Mouse (Mus musculus) cortical plate, adult 2 months (tissue): Measurements from ENCODE around the gene Kank1. TPM values are rescaled to one million over a fixed set of nuclear protein-coding genes. Genes with fewer than 3 reads are reported as not detected.

Experiments
- H3K27ac ChIP-seq: fragments of 200-500 bp; 2 replicates; pipeline ENCODE4 v1.5.1; 2012; ENCODE audit warnings: low read length, control low read depth, inconsistent platforms; ENCODE audit not compliant: insufficient read depth
- H3K4me1 ChIP-seq: fragments of 200-500 bp; 2 replicates; pipeline ENCODE4 v1.6.1; 2011; ENCODE audit warnings: low read length; ENCODE audit not compliant: control insufficient read depth, insufficient read depth
- H3K4me3 ChIP-seq: fragments of 200-500 bp; 2 replicates; pipeline ENCODE4 v1.5.1; 2011; ENCODE audit warnings: mild to moderate bottlenecking, low read length, control low read depth; ENCODE audit not compliant: insufficient read depth
- CTCF ChIP-seq: fragments of 200-500 bp; IDR thresholded peaks from 2 replicates; pipeline ENCODE4 v1.5.1; 2011; ENCODE audit warnings: mild to moderate bottlenecking, control low read depth, low read length; ENCODE audit not compliant: insufficient read depth; ENCODE audit errors: extremely low read depth
- POLR2A ChIP-seq: fragments of 200-500 bp; IDR thresholded peaks from 2 replicates; pipeline ENCODE4 v1.6.1; 2011; ENCODE audit warnings: mild to moderate bottlenecking, low read length, control low read depth; ENCODE audit not compliant: insufficient read depth; ENCODE audit errors: extremely low read depth
- polyA plus RNA-seq: library from polyadenylated mRNA; depleted of rRNA; stranded (reverse); fragments of >200 nt; gene quantifications from 2 replicates; pipeline ENCODE4 v1.2.3, GENCODE M21; 2012

Kank1 gene
- polyA plus RNA-seq, 1 experiment = 13.7 TPM

GRCm38 (mm10) chr19:25439807-25440206 lies 203.0 kb downstream of the Kank1 start:
- Histone ChIP-seq H3K27ac (no peak overlapping the region), H3K4me3 (no peak overlapping the region)
- no peak for TF ChIP-seq POLR2A
- no peak for TF ChIP-seq CTCF

GRCm38 (mm10) chr19:25440736-25441135 lies 204.0 kb downstream of the Kank1 start:
- TF ChIP-seq POLR2A (no peak), CTCF (no peak)
- H3K4me3 ChIP-seq = no peak overlapping the region
- no peaks in the 10 kb centered on the region for H3K4me1 ChIP-seq
- no peak overlapping the region for H3K27ac ChIP-seq

More at GRCm38 (mm10) chr19:25439807-25440206, 203.0 kb downstream of the Kank1 start:
- no peaks in the 10 kb centered on the region for H3K4me1 ChIP-seq

GRCm38 (mm10) chr19:25445054-25445453 lies 208.3 kb downstream of the Kank1 start:
- H3K27ac ChIP-seq = no peak overlapping the region
- no peaks in the 10 kb centered on the region for H3K4me1 ChIP-seq
- TF ChIP-seq CTCF (peak; percentile 89), POLR2A (no peak)
- H3K4me3 ChIP-seq = no peak overlapping the region

GRCm38 (mm10) chr19:25445842-25446241 lies 209.1 kb downstream of the Kank1 start:
- TF ChIP-seq POLR2A (no peak), CTCF (no peak)
- H3K27ac ChIP-seq = no peak overlapping the region

GRCm38 (mm10) chr19:25446683-25447082 lies 209.9 kb downstream of the Kank1 start:
- H3K4me1 ChIP-seq = no peaks in the 10 kb centered on the region
- no peak overlapping the region for H3K4me3 ChIP-seq
- no peak overlapping the region for H3K27ac ChIP-seq
- TF ChIP-seq POLR2A (no peak), CTCF (no peak)

More at GRCm38 (mm10) chr19:25445842-25446241, 209.1 kb downstream of the Kank1 start:
- H3K4me3 ChIP-seq = no peak overlapping the region
- no peaks in the 10 kb centered on the region for H3K4me1 ChIP-seq

- no peak for TF ChIP-seq CTCF
- TF ChIP-seq POLR2A = no peak
- H3K4me1 ChIP-seq = no peaks in the 10 kb centered on the region
These were observed 210.6 kb downstream of the Kank1 start for GRCm38 (mm10) chr19:25447373-25447772.

GRCm38 (mm10) chr19:25450869-25451629 lies 214.3 kb downstream of the Kank1 start:
- no peak overlapping the region for H3K27ac ChIP-seq
- no peak for TF ChIP-seq POLR2A
- peak; percentile 68 for TF ChIP-seq CTCF
- H3K4me1 ChIP-seq = no peaks in the 10 kb centered on the region
- H3K4me3 ChIP-seq = no peak overlapping the region

More at GRCm38 (mm10) chr19:25447373-25447772, 210.6 kb downstream of the Kank1 start:
- no peak overlapping the region for H3K4me3 ChIP-seq
- H3K27ac ChIP-seq = no peak overlapping the region

- no peak for TF ChIP-seq POLR2A
- no peak for TF ChIP-seq CTCF
- H3K4me1 ChIP-seq = no peaks in the 10 kb centered on the region
- no peak overlapping the region for H3K4me3 ChIP-seq
- no peak overlapping the region for H3K27ac ChIP-seq
These were observed 216.4 kb downstream of the Kank1 start for GRCm38 (mm10) chr19:25453146-25453545.

GRCm38 (mm10) chr19:25460760-25461159 lies 224.0 kb downstream of the Kank1 start:
- no peak overlapping the region for H3K27ac ChIP-seq
- H3K4me3 ChIP-seq = no peak overlapping the region
- no peak for TF ChIP-seq CTCF
- no peaks in the 10 kb centered on the region for H3K4me1 ChIP-seq

GRCm38 (mm10) chr19:25461553-25462320 lies 225.0 kb downstream of the Kank1 start:
- H3K4me1 ChIP-seq = no peaks in the 10 kb centered on the region
- no peak overlapping the region for H3K4me3 ChIP-seq
- TF ChIP-seq POLR2A = no peak
- TF ChIP-seq CTCF = no peak
- H3K27ac ChIP-seq = no peak overlapping the region
